Mouse (Mus musculus) embryonic facial prominence, embryonic 11.5 days (tissue): ENCODE measurements around the gene Olfr1254. TPM values are rescaled to one million over a fixed set of nuclear protein-coding genes. Genes with fewer than 3 reads are reported as not detected.

ENCODE experiments used
- polyA plus RNA-seq: library from polyadenylated mRNA; unstranded; fragments of >200 nt; fragmentation: Nextera tagmentation; extraction: Ambion mirVana; gene quantifications from 2 replicates; pipeline ENCODE4 v1.2.1, GENCODE M21; 2014

Gene Olfr1254
- polyA plus RNA-seq, 1 experiment from 2014 or later: not detected

Other genes starting within 250 kb of the Olfr1254 start
- not detected in 2 replicates for gene Olfr1245, start 215.2 kb downstream of the Olfr1254 start, polyA plus RNA-seq
- gene Olfr1246, start 200.5 kb downstream of the Olfr1254 start, polyA plus RNA-seq: not detected in 2 replicates
- not detected in 2 replicates for gene Olfr1247, start 179.5 kb downstream of the Olfr1254 start, polyA plus RNA-seq
- not detected in 2 replicates for gene Olfr1248, start 175.4 kb downstream of the Olfr1254 start, polyA plus RNA-seq
- gene Olfr1249, start 158.6 kb downstream of the Olfr1254 start, polyA plus RNA-seq: not detected in 2 replicates
- not detected in 2 replicates for gene Olfr1250, start 132.2 kb downstream of the Olfr1254 start, polyA plus RNA-seq
- gene Olfr1251, start 121.7 kb downstream of the Olfr1254 start, polyA plus RNA-seq: not detected in 2 replicates
- not detected in 2 replicates for gene Olfr1252, start 68.6 kb downstream of the Olfr1254 start, polyA plus RNA-seq
- gene Olfr1253, start 36.5 kb downstream of the Olfr1254 start, polyA plus RNA-seq: not detected in 2 replicates
- gene Olfr1255, start 18.4 kb upstream of the Olfr1254 start, polyA plus RNA-seq: not detected in 2 replicates
- not detected in 2 replicates for gene Olfr1256, start 47.9 kb upstream of the Olfr1254 start, polyA plus RNA-seq
- gene Olfr48, start 54.6 kb upstream of the Olfr1254 start, polyA plus RNA-seq: not detected in 2 replicates
- gene Olfr1257, start 84.8 kb upstream of the Olfr1254 start, polyA plus RNA-seq: not detected in 2 replicates
- gene Olfr1258, start 133.7 kb upstream of the Olfr1254 start, polyA plus RNA-seq: not detected in 2 replicates
- gene Olfr1259, start 155.0 kb upstream of the Olfr1254 start, polyA plus RNA-seq: not detected in 2 replicates
- gene Olfr1260, start 180.7 kb upstream of the Olfr1254 start, polyA plus RNA-seq: not detected in 2 replicates
- not detected in 2 replicates for gene Olfr1261, start 197.6 kb upstream of the Olfr1254 start, polyA plus RNA-seq
- not detected in 2 replicates for gene Olfr1262, start 206.5 kb upstream of the Olfr1254 start, polyA plus RNA-seq
- not detected in 2 replicates for gene Olfr1263, start 218.5 kb upstream of the Olfr1254 start, polyA plus RNA-seq
- gene Olfr1264, start 232.0 kb upstream of the Olfr1254 start, polyA plus RNA-seq: not detected in 2 replicates
- gene Olfr1265, start 241.7 kb upstream of the Olfr1254 start, polyA plus RNA-seq: not detected in 2 replicates